Comparison of ENCODE assay signal across 9 mouse cellular contexts in genomic region chr15:83250651-83251175, GRCm38 (mm10). TPM values are rescaled to one million over a fixed set of nuclear protein-coding genes. Genes with fewer than 3 reads are reported as not detected.
DNase-seq lines count a peak whose midpoint lies in the region; ATAC-seq and TF ChIP-seq lines count a peak whose summit lies in the region.
"Had no signal": no experiment of that assay in that cellular context is flagged by ENCODE, and none has a peak within 500 bp of the region (broad histone marks: within the 10 kb centered on the region; RNA-seq: fewer than 3 reads in every experiment).

No protein-coding gene starts in this region.

- H3K27me3 ChIP-seq in lung, embryonic 14.5 days (ENCODE audit: insufficient read depth, low read length) = peaks cover 28% of the 10 kb centered on the region
- H3K27me3 ChIP-seq in forebrain, embryonic 16.5 days (replicated peaks; ENCODE audit: control insufficient read depth, insufficient read depth, low read length) = peaks cover 33% of the 10 kb centered on the region
- H3K27me3 ChIP-seq in limb, embryonic 11.5 days (ENCODE audit: control insufficient read depth, insufficient read depth, low read length) = peaks cover 28% of the 10 kb centered on the region

- H3K9ac ChIP-seq in lung, embryonic 14.5 days = peak overlapping the region; percentile 55
- H3K9ac ChIP-seq in forebrain, embryonic 16.5 days (replicated peaks; ENCODE audit: low read depth, low read length) = peak overlapping the region; percentile 44
- peak overlapping the region; percentile 45 for H3K9ac ChIP-seq in limb, embryonic 11.5 days (ENCODE audit: low read length)

- peak; percentile 28; the same call in 1 of the 2 replicates for ATAC-seq in lung, embryonic 14.5 days (ENCODE audit: insufficient read depth)
- ATAC-seq in forebrain, embryonic 16.5 days = no peak
- ATAC-seq in limb, embryonic 11.5 days (ENCODE audit: insufficient number of reproducible peaks, low FRiP score, low TSS enrichment, low read depth) = no peak

- no peaks in the 10 kb centered on the region for H3K9me3 ChIP-seq in lung, embryonic 14.5 days (ENCODE audit: low read depth, low read length)
- H3K9me3 ChIP-seq in forebrain, embryonic 16.5 days (ENCODE audit: control insufficient read depth, low read length) = no peaks in the 10 kb centered on the region
- H3K9me3 ChIP-seq in limb, embryonic 11.5 days (ENCODE audit: control insufficient read depth, low read length) = peaks cover 5% of the 10 kb centered on the region; the same call in 1 of the 2 replicates

- H3K36me3 ChIP-seq in lung, embryonic 14.5 days (ENCODE audit: insufficient read depth) = no peaks in the 10 kb centered on the region
- no peaks in the 10 kb centered on the region for H3K36me3 ChIP-seq in forebrain, embryonic 16.5 days (ENCODE audit: control insufficient read depth, insufficient read depth)
- no peaks in the 10 kb centered on the region for H3K36me3 ChIP-seq in limb, embryonic 11.5 days (ENCODE audit: control insufficient read depth, insufficient read depth, low read length)

- 1% methylated on average over 20 of the region's 20 CpGs for WGBS in lung, embryonic 14.5 days
- under 1% methylated on average over 20 of the region's 20 CpGs for WGBS in forebrain, embryonic 16.5 days
- WGBS in limb, embryonic 11.5 days = 3% methylated on average over 20 of the region's 20 CpGs
- WGBS in olfactory bulb, adult 2 months = 2% methylated on average over 20 of the region's 20 CpGs

- no peak for TF ChIP-seq CTCF in lung, embryonic 14.5 days (IDR thresholded peaks at IDR 0.05; ENCODE audit: low read depth)
- TF ChIP-seq CTCF in olfactory bulb, adult 2 months (IDR thresholded peaks at IDR 0.05; ENCODE audit: insufficient read depth, low read depth, low read length) = no peak

- H3K4me1 ChIP-seq in lung, embryonic 14.5 days (ENCODE audit: insufficient read depth) = no peaks in the 10 kb centered on the region
- H3K4me1 ChIP-seq in forebrain, embryonic 16.5 days (replicated peaks; ENCODE audit: control insufficient read depth, insufficient read depth, low read length) = peaks cover 12% of the 10 kb centered on the region
- H3K4me1 ChIP-seq in limb, embryonic 11.5 days (ENCODE audit: control insufficient read depth, insufficient read depth, low read length) = 0 out of 2 replicates have a peak, but pooled peaks cover 4% of the 10 kb centered on the region
- H3K4me1 ChIP-seq in olfactory bulb, adult 2 months (ENCODE audit: control insufficient read depth, insufficient read depth, low read length) = peaks cover 13% of the 10 kb centered on the region

- DNase-seq in lung, embryonic 14.5 days = peak; percentile 6
- DNase-seq in lung, postnatal 10 days = no peak
- DNase-seq in limb, embryonic 11.5 days (ENCODE audit: low spot score) = peak; percentile 26
- no peak for DNase-seq in layer of hippocampus, postnatal 25 days (ENCODE audit: extremely low spot score in 1 of 2, low spot score in 1 of 2)
- no peak for DNase-seq in right cerebral cortex, postnatal 4 days
- no peak for DNase-seq in cerebellum, adult 11-12 months

- H3K4me3 ChIP-seq in lung, embryonic 14.5 days (ENCODE audit: low read depth, low read length) = peak overlapping the region; percentile 51
- peak overlapping the region; percentile 41 for H3K4me3 ChIP-seq in forebrain, embryonic 16.5 days (replicated peaks; ENCODE audit: low read length)
- H3K4me3 ChIP-seq in limb, embryonic 11.5 days (ENCODE audit: low read depth, low read length) = peak overlapping the region; percentile 46
- H3K4me3 ChIP-seq in olfactory bulb, adult 2 months (ENCODE audit: insufficient read depth, low read depth, low read length) = peak overlapping the region; percentile 37

- no peak overlapping the region for H3K27ac ChIP-seq in lung, embryonic 14.5 days (ENCODE audit: low read depth)
- no peak overlapping the region for H3K27ac ChIP-seq in forebrain, embryonic 16.5 days (ENCODE audit: low read length)
- H3K27ac ChIP-seq in limb, embryonic 11.5 days (replicated peaks; ENCODE audit: low read depth, low read length) = no peak overlapping the region
- H3K27ac ChIP-seq in olfactory bulb, adult 2 months (ENCODE audit: insufficient read depth, low read depth, low read length) = no peak overlapping the region

- H3K4me2 ChIP-seq in lung, embryonic 14.5 days = peak overlapping the region; percentile 89
- H3K4me2 ChIP-seq in forebrain, embryonic 16.5 days (ENCODE audit: low read length) = peak overlapping the region; percentile 63
- peak overlapping the region; percentile 90 for H3K4me2 ChIP-seq in limb, embryonic 11.5 days (ENCODE audit: low read depth, severe bottlenecking)

- TF ChIP-seq POLR2A in olfactory bulb, adult 2 months (IDR thresholded peaks at IDR 0.05; ENCODE audit: insufficient read depth, low read depth, low read length) = no peak

RNA-seq across cellular contexts. Expression of gene A4galt, which starts 0.9 kb away (rescaled TPM):
- polyA plus RNA-seq in lung, embryonic 14.5 days (2014; fragmentation: Nextera tagmentation; extraction: Ambion mirVana) = 2.4 TPM in 2 replicates
- 2.4 and 2.8 TPM in 2 replicates for polyA plus RNA-seq in forebrain, embryonic 16.5 days (2015; fragmentation: Nextera tagmentation; extraction: Ambion mirVana)
- polyA plus RNA-seq in limb, embryonic 11.5 days (2014; fragmentation: Nextera tagmentation; extraction: Ambion mirVana) = 0.18 TPM in 1 of 2 replicates, not detected in the other
- polyA plus RNA-seq in olfactory bulb, adult 2 months (2012; ENCODE audit: insufficient read depth, insufficient read length, low replicate concordance, missing spikeins) = not detected in 2 replicates
- 1 to 10 TPM; 2.3 to 2.8 TPM for total RNA-seq in layer of hippocampus, postnatal 25 days (2021)
- total RNA-seq: hematopoietic stem cell, adult 5-6 weeks had no signal

Comparison
In these comparisons a context has a peak if more than half of its experiments do, and no peak if none do; other contexts are left out.
1. DNase-seq: peak in lung, embryonic 14.5 days (single experiment) and limb, embryonic 11.5 days (single experiment); none in lung, postnatal 10 days (single experiment), layer of hippocampus, postnatal 25 days (0 of 2), right cerebral cortex, postnatal 4 days (single experiment) and cerebellum, adult 11-12 months (single experiment).
2. Peak in every context shown above with its lines, with median percentiles within 50 percentile points of each other: H3K4me2 ChIP-seq, H3K4me3 ChIP-seq and H3K9ac ChIP-seq.